Mouse (Mus musculus) right cerebral cortex, postnatal 25 days (tissue): Measurements from ENCODE around the gene Clp1.

ENCODE experiments used
- DNase-seq: peaks from one replicate; pipeline ENCODE4 v3.0.0; 2022

The Clp1 gene

DNA sequence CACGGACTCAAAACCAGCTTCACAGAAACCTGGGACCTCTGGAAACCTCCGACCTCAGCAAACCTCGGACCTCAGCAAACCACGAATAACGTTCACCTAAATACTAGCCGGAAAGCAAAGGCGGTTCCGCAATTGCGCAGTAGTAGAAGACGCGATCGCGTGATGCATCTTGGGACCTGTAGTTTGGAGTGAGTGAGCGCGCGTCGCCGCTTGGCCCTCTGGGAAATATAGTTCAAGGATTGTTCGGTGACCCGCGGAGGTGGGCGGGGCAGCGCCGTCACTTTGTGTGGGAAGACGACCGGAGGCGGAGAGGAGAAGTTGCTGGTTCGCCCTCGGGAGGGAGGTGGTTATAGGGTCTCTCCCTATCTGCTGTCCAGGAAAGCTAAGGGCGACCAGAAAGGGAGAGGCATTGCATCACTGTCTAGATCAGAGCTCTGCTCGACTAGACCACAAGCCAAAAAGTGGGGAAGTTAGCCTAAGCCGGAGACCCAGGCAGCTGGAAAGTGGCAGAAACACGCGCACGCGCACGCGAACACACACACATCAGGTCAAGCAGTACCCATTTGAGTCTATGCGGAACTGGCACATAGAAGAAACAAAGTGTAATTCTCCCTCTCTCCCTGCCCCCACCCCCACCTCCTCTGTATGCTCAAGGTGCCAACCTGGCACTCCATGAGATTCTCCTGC is at the start of gene Clp1:
TSS of gene Clp1 (minus strand) at position 179 of the 687 bp plus-strand sequence.
- DNase-seq = peak; percentile 95

DNA sequence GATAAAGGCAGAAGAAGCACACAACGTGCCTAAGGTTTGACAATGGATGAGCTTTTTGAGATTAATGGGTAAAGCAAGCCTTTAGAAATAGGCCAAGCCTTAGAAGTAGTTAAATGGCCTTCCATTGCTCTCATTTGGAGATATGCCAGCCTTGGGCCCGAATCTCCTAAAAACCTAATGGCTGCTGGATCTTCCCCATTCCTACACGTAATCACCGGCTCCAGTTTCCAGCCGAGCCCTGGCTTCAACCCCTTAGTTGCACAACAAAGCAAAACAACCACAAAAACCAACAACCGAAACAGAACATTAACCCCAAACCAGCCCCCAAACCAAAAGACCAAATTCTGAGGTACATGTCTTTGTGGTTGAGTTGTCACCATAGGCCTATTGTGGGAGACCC is 48.5 kb upstream of the Clp1 start:
- DNase-seq = no peak

GRCm38 (mm10) chr2:84775241-84775640 is 48.1 kb upstream of the Clp1 start, which contains the start of gene Serping1:
Gene Serping1, minus strand, starts transcription at chr2:84775444.
- no peak for DNase-seq

DNA sequence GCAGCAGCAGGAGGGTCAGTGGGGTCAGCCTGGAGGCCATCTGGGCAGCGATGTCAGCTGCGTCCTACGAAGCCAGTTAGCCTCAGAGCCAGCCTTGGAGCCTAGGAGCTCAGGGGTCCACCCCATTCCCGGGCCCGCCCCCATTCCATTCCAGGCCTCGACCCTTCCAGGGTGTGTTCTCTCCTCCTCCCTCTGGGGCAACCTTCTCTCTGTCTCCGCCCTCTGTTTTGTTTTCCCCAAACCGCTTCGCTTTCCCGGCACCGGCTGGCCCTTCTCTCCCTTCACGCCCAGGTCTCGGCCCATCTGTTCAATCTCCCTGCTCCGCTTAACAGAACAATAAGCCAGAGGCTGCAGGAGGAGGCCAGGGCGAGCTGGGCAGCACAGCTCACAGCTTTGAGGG is 47.6 kb upstream of the Clp1 start:
- DNase-seq = no peak

DNA sequence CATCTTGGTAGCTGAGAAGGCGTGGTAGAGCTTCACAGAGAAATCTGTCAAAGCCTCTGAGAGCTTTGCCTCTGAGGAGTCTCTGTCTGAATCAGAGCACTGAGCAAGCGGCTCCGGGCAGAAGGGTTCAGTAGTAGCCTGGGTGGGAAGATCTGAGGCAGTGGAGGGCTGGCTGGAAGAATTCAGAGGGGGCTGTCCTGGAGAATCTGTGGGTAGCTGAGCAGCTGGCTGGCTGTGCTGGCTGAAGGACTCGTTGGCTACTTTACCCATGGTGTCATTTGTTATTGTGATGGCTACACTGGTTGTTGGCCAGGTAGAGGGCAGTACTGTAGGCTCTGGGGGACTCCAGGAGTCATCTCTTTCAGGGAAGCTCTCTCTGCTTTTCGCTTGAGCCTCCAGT is 46.0 kb upstream of the Clp1 start:
- no peak for DNase-seq

GRCm38 (mm10) chr2:84772454-84772853 is 45.3 kb upstream of the Clp1 start:
- DNase-seq = no peak

- DNase-seq = no peak
Observed at GRCm38 (mm10) chr2:84770501-84770900, 43.4 kb upstream of the Clp1 start.

GRCm38 (mm10) chr2:84762818-84763217 is 35.7 kb upstream of the Clp1 start:
- DNase-seq = no peak

DNA sequence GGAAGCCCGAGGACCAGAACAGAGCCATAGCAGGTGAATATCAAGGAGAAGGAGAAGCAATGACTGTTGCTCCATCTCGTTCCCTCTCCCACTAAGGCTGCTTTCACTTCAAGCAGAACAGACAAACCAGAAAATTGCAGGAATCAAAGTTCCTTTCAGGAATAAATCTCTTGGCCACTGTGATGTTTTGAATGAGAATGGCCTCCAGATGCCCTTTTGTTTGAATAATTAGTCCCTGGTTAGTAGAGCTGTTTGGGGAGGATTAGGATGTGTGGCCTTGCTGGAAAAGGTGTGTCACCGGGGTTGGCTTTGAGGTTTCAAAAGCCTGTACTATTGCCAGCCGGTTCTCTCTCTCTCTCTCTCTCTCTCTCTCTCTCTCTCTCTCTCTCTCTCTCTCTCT is 35.1 kb upstream of the Clp1 start:
- DNase-seq = no peak

DNA sequence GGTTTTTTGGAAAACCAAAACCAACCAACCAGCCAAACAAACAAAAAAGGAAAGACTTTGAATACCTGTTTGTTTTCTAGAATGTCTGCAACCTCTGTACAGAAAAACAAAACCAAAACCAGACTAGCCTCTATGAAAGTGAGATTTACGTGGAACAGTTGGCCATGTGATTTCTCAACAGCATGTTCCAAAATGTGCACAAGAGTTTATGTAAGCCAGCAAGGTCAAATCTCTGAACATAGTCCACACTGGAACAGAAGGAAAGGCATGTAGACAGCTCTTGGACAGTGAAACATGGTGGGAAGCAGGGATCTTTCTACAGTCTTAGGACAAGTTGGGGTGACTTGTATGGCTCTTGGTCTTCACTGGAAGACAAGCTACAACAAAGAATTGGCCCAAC is 34.7 kb upstream of the Clp1 start:
- DNase-seq = no peak

DNA sequence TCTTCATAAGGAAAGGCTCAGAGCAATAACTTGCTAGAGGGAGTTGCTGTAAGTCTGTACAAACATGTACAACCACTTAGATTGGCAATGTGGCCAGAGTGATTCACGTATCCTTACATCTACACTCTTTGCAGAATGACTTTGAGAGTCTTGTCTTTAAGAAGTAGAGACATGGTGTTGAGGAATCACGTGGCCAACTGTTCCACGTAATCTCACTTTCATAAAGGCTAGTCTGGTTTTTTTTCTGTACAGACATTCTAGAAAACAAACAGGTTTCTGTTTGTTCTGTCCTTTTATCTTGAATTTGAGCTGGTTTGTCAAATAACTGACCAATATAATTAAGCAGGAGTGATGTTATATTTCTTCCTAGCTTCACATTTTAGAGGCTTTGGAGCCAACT is 34.2 kb upstream of the Clp1 start:
- no peak for DNase-seq

DNA sequence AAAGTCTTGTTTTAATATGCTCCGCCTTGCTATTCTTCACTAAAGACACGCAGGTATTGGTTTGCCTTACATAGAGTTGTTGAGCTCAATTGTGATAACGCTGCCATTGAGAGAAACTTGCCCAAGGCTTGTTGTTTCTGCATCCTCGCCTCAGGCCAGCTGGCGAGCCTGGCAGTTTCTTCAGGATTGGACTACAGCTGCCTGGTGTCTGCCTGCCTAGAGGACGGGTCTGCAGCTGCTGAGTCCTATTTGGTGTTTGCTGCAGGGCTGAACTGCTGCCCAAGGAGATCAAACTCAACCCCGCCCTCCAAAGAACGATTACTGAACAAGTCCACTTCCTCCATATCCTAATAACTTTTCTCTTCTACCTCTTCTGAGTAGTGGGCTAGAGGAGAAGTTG is 33.6 kb upstream of the Clp1 start:
- DNase-seq = no peak

DNA sequence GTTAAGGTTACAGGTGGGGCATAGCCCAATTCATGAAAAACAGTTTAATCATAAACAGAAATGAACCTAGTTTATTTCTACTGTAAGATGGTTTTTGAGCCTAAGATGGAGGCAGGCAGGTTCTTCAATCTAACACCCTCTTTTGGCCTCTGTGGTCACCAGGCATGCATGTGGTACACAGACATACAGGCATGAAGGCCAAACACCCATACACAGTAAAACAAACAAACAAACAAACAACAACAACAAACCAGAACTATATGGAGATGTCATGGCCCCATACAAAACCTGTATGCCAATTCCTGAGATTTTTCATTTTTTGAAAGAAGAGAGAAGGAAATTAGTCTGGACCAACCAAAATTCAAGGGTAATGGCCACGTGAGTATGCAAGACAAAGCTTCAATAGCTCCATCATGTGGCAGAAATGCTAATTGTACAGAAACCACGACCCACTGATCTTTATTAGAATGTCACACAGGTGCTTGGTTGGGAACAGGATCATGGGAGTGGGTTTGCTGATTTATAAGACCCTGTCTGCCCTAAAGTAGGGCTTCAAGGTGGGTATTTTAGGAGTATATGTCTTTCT is 31.5 kb upstream of the Clp1 start:
- no peak for DNase-seq

GRCm38 (mm10) chr2:84757026-84757682 is 30.0 kb upstream of the Clp1 start:
- DNase-seq = no peak

- DNase-seq = no peak
Observed at GRCm38 (mm10) chr2:84756245-84756644, 29.1 kb upstream of the Clp1 start.

- DNase-seq = no peak
Observed at GRCm38 (mm10) chr2:84750115-84750514, 23.0 kb upstream of the Clp1 start.

- DNase-seq = no peak
Observed at GRCm38 (mm10) chr2:84744126-84744525, 17.0 kb upstream of the Clp1 start.

DNA sequence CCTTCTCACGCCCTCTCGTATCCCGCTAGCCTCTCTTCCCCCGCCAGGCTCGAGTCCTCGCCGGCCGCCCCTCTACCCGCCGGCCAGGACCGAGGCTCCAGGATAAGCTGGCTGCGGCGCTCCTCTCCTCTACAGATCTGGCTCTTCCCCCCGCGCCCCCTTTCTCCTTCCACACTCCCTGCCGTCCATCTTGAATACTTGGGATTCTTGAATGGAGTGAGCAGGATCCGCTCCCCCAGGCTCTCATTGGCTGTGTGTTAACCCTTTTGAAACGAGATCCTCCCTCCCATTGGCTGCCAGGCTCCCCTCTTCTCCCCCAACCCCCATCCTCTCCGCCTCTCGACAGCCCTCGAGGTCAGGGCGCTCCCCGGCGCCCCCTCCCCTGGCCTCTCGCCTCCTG is 16.4 kb upstream of the Clp1 start, which contains the start of gene Gm19426:
TSS of gene Gm19426 (minus strand) at position 95 of the 400 bp plus-strand sequence.
- peak; percentile 66 for DNase-seq

- DNase-seq = peak; percentile 14
Observed at GRCm38 (mm10) chr2:84742451-84743283, 15.5 kb upstream of the Clp1 start.

GRCm38 (mm10) chr2:84741841-84742450 is 14.8 kb upstream of the Clp1 start:
- DNase-seq = no peak

DNA sequence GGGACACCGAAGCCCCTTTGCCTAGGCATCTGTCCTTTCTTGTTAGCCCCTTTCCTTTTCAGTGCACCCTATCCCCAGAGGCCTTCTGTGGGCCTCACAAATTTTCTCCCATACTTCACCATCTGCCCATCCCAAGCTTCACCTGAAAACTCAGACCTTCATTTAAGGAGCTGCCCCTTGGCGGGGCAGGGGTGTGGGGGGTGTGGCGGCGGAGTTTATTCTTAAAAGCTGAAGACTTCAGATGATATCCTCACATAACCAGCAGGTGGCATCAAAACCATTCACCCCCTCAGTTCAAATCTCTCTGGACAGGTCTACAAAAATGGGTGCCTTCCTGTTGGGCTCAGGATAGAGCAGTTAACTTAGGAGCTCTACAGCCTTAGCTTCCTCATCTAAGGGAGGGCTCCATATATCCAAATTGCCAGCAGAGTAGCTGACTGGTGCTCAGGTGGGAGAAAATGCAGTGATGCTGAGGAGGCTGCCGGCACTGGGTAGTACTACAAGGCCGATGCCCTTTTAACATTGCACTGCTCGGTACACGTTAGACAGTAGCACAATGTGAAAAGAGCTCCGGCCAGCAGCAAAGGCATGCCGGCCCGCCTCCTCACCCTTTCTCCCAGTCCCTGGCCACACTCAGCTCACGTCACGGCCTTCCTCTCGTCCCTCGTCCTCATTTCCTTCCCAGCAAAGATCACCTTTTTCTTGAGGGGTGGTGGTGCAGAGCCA is 13.6 kb upstream of the Clp1 start:
- no peak for DNase-seq

- no peak for DNase-seq
Observed at GRCm38 (mm10) chr2:84738271-84738911, 11.2 kb upstream of the Clp1 start.
